Mouse (Mus musculus) gastrocnemius, adult 2 months (tissue): Measurements from ENCODE around the gene C330021F23Rik. TPM values are rescaled to one million over a fixed set of nuclear protein-coding genes. Genes with fewer than 3 reads are reported as not detected.

ENCODE experiments used
- DNase-seq: peaks from one replicate; pipeline ENCODE4 v3.0.0; 2022
- H3K27ac ChIP-seq: fragments of 200-600 bp; 2 replicates; pipeline ENCODE4 v1.8.1; 2022; ENCODE audit warnings: mild to moderate bottlenecking
- H3K4me3 ChIP-seq: fragments of 200-600 bp; 2 replicates; pipeline ENCODE4 v1.8.1; 2022; ENCODE audit warnings: mild to moderate bottlenecking, moderate library complexity
- CTCF ChIP-seq: fragments of 200-600 bp; IDR thresholded peaks from 2 replicates; pipeline ENCODE4 v1.8.1; 2022; ENCODE audit warnings: antibody characterized with exemption, mild to moderate bottlenecking, moderate library complexity
- intact Hi-C: fragments of 180-260 bp; cut with DNase I; formaldehyde crosslinking; loops from one replicate; pipeline ENCODE4 v1.15.1; 2025
- total RNA-seq, 2 experiments: library from RNA; stranded (reverse); gene quantifications; 2 replicates each; pipeline ENCODE4 v1.2.3; 2021

The C330021F23Rik gene
- total RNA-seq, 2 experiments from 2014 or later = not detected

- no peak for TF ChIP-seq CTCF
- peak; percentile 63 for DNase-seq
- intact Hi-C loops = no loop called here
- Histone ChIP-seq H3K4me3 (peak within 1 kb of the TSS; percentile 74), H3K27ac (no peak within 1 kb of the TSS; the same call in 1 of the 2 replicates)
Measured at GRCm38 (mm10) chr8:3630647-3631477, 63.1 kb downstream of the C330021F23Rik start, which contains the start of gene Stxbp2. TSS of gene Stxbp2 (plus strand) at chr8:3630955.

GRCm38 (mm10) chr8:3631478-3631875 is 63.7 kb downstream of the C330021F23Rik start:
- H3K4me3 ChIP-seq = peak overlapping the region; percentile 74
- intact Hi-C loops = no loop called here
- no peak for DNase-seq
- TF ChIP-seq CTCF = no peak
- no peak overlapping the region for H3K27ac ChIP-seq

Other genes with a start within 250 kb of the C330021F23Rik start
- gene A430078G23Rik, start 214.6 kb upstream of the C330021F23Rik start, total RNA-seq = not detected
- 10 to 100 TPM in 1 of 2 experiments, 1 to 10 TPM in 1; 6.9 to 11.8 TPM for gene Arhgef18, start 175.0 kb upstream of the C330021F23Rik start, total RNA-seq
- gene Pex11g, start 100.3 kb upstream of the C330021F23Rik start, total RNA-seq = 1 to 10 TPM; 2.3 to 2.6 TPM
- gene Tex45, start 97.1 kb upstream of the C330021F23Rik start, total RNA-seq = not detected
- 10 to 100 TPM; 30.8 to 39.3 TPM for gene Zfp358, start 74.9 kb upstream of the C330021F23Rik start, total RNA-seq
- gene Mcoln1, start 67.5 kb upstream of the C330021F23Rik start, total RNA-seq = 10 to 100 TPM; 23.5 to 24.9 TPM
- 1 to 10 TPM; 8.7 to 9.3 TPM for gene Pnpla6, start 52.6 kb upstream of the C330021F23Rik start, total RNA-seq
- under 1 TPM; 0.22 to 0.33 TPM for gene Camsap3, start 19.3 kb downstream of the C330021F23Rik start, total RNA-seq
- 10 to 100 TPM; 11.0 to 11.3 TPM for gene Xab2, start 53.3 kb downstream of the C330021F23Rik start, total RNA-seq
- 10 to 100 TPM; 87.7 to 92.0 TPM for gene Pet100, start 53.6 kb downstream of the C330021F23Rik start, total RNA-seq
- gene Pcp2, start 57.6 kb downstream of the C330021F23Rik start, total RNA-seq = not detected
- gene Stxbp2, start 63.0 kb downstream of the C330021F23Rik start, total RNA-seq = 1 to 10 TPM; 2.7 to 5.5 TPM
- 1 to 10 TPM in 1 of 2 experiments, under 1 TPM in 1; 0.87 to 3.0 TPM for gene Retn, start 87.8 kb downstream of the C330021F23Rik start, total RNA-seq
- gene Mcemp1, start 97.8 kb downstream of the C330021F23Rik start, total RNA-seq = not detected
- not detected for gene Fcor, start 104.4 kb downstream of the C330021F23Rik start, total RNA-seq
- gene Trappc5, start 108.3 kb downstream of the C330021F23Rik start, total RNA-seq = 10 to 100 TPM; 18.2 to 20.7 TPM
- gene Fcer2a, start 126.2 kb downstream of the C330021F23Rik start, total RNA-seq = not detected
- not detected for gene Clec4g, start 152.7 kb downstream of the C330021F23Rik start, total RNA-seq
- under 1 TPM; 0.50 to 0.71 TPM for gene Cd209a, start 181.0 kb downstream of the C330021F23Rik start, total RNA-seq